Mouse (Mus musculus): ENCODE data around the gene Flt3l.

DNA sequence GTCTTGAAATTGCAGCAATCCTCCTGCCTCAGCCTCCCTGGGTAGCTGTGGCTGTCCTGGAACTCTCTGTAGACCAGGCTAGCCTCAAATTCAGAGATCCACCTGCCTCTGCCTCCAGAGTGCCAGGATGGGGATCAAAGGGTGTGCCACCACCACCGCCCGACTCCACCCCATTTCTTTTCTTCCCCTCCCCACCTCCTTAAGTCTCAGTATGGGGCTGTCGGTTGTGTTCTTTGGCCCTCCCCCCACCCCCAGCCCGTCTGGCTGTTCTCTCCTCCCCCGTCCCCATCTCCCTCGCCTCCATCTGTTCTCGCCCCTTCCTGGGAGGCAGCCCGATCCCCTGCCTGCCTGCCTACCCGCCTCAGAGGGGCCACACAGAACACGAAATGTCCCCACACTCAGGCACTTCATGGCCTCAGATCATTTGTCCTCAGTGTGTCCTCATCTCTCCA is 30.7 kb upstream of the Flt3l start:
- TF ChIP-seq CTCF (IDR thresholded peaks at IDR 0.05; ENCODE audit: borderline replicate concordance, extremely low read depth, insufficient read depth, insufficient read length) (no peak), POLR2A (IDR thresholded peaks at IDR 0.05; ENCODE audit: borderline replicate concordance, extremely low read depth, insufficient read depth, insufficient read length, poor library complexity, severe bottlenecking) (no peak)

All from brain, embryonic 14.5 days (tissue).